Mouse (Mus musculus): Measurements from ENCODE around the gene Birc3.
A peak's percentile ranks its signal among the peaks of the same experiment; 100 is the strongest.
"Not testable (repeated sequence)": the region's sequence is repeated elsewhere in the genome, so short reads cannot be mapped to it uniquely, and the experiment has no call there.

The Birc3 gene

DNA sequence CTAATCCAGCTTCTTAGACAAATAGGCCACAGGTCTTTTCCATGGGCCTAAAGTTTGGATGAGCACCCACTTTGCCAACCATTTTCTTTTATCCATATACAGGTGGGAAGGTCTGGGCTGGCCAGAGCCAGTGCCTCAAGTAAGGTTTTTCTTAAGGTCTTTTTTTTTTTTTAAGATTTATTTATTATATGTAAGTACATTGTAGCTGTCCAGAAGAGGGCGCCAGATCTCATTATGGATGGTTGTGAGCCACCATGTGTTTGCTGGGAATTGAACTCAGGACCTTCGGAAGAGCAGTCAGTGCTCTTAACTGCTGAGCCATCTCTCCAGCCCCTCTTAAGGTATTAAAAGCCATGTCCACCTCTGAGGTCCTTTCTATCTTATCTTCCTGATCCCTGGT, 6.0 kb downstream of the Birc3 start:
- not testable (repeated sequence) for DNase-seq

DNA sequence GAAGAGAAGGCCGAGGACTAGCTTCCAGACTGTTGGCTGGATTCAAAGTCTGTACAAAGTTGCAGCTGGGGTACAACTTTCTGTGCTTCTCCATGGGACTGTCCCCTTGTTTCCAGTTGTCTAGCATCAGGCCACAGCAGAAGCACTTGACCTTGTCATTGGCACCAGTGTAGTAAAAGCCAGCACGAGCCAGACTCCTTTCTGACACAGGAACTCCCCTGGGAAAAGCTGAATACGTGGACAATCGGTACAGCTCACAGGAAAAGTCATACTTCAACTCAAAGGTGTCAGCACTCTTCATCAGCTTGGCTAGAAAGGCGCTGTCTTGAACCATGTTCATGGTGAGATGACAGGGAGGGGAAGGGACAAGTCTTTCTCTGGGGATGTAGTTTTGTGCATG, 12.0 kb downstream of the Birc3 start:
- no peak for DNase-seq

DNA sequence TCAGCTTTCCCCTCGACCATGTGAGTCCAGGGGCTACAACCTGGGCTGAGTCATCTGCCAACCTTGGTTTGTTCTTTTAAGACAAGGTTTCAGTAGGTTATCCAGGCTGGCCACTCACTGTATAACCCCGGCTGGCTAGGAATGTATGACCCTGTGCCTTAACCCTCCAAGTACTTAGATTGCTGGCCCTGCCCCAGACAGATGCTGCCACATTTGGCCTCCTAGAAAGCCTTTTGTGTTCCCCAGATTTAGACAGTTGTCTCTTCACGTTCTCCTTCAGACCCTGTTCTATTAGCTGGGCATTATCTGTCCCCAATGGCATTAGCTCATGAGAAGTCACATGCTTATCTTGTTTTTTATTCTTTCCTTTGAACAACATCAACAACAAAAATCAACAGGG, 17.1 kb downstream of the Birc3 start:
- no peak for DNase-seq

DNA sequence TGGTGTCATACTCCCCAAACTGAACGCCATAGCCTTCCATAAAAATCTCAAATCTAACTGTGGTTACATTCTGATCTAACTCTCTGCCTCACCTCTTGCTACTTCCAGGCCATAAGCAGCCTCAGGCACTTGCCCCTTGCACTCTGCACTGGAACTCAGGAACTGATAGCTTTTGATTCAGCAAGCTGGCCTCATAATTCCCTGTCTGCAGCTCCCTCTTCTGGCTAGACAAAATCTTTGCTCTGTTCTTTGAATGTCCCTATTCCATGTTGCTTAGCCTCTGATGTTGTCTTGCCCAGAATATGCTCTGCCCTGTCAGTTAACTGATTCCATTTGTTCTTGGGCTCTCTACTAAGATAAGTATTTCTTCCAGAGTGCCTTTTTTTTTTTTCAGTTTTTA, 17.6 kb downstream of the Birc3 start:
- DNase-seq = peak; percentile 46

DNA sequence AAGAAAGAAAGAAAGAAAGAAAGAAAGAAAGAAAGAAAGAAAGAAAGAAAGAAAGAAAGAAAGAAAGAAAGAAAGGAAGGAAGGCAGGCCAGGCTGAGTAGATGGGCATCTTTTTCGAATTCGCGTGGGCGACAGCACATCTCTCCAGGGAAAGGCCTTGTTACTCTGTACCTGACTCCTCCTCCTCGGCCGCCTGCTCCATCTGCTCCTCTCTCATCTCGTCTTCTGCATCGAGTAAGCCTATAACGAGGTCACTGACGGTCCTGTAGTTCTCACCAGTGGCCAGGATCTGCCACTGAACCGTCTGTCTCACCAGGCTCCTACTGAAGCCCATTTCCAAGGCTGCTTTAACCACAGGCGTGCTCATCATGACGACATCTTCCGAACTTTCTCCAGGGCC, 18.8 kb downstream of the Birc3 start:
- DNase-seq = not testable (repeated sequence)

DNA sequence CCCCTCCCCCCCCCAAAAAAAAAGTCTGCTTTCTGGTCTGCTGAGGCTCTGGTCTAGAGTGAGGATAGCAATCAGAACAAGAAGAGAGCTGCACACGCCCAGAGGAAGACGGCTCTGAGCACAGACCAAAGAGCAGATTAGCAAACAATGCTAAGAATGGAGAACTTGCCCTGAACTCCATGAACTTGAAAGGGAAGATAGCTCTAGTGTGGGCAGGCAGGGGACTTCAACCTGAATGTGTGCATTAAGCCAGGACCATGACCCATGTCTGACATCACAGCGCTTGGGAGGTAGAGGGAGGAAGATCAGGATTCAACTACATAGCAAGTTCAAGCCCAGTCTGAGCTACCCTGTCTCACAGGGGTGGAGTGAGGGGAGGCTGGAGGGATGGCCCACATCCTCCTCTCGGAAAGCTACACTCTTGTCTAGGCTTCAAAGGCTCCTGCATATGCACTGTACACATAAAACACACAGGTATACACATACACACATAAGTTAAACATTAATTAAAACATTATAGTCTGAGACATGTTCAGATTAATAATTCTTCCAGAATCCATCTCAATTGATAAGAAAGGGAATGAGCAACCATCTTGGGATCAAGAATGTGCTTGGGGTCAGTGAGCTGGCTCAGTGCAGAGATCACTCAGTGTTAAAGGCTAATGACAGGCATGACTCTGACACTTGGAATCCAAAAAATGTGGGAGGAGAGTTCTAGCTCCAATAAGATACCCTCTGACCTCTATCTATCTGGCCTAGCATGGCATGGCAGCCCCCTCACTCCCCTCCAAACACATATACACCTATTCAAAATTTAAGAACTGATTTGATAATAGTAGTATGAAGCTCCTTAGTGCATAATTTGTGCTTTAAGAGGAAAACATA, 20.4 kb downstream of the Birc3 start:
- no peak for DNase-seq

DNA sequence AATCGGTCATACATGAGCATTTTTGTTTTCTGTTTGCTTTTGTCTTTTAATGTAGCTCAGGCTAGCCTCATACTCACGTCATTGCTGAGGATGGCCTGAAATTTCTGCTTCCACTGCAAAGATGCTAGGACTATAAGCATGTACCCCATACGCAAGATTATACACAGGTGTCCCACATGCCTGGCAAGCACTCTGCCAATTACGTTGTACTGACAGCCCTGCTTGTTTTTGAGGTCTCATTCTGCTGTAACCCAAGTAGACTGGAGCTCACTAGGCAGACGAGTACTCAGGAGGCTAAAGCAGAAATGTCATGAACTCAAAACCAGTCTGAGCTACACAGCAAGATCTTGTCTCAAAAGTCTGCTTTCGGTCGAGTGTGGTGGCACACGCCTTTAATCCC, 21.1 kb downstream of the Birc3 start:
- no peak for DNase-seq

DNA sequence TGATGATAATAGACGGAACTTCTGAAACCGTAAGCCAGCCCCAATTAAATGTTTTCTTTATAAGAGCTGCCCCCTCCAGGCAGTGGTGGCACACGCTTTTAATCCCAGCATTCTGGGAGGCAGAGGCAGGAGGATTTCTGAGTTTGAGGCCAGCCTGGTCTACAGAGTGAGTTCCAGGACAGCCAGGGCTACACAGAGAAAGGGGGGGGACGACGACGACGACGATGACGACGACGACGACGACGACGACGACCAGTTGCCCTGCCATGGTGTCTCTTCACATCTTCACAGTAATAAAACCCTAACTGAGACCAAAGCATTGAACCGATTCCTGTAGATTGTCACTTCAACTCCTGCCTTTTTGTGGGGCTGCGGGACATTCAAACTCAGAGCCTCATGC, 24.8 kb downstream of the Birc3 start:
- no peak for DNase-seq

DNA sequence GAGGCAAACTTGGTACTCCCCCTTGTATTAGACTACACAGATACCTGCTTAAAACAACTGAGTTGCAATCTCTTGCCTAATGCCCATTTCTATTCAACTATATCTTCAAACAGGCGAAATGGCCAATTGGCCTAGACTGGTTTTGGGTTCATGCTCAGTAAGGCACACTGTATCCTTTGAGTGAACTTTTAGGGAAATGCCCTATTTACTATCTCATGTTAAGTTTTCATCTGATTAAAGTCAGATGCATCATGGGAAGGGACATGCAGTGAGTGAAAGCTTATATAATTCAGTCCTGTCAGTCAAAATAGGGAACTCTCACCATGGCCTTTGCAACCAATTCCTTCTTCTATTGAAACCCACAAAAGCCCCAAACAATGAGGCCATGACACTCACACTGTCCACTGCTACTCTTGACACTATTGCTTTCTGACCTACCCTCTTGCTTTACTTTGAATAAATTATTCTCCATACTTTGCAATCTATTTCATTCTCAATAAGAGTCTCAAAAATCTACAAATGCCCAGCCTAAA, 26.3 kb downstream of the Birc3 start:
- DNase-seq = no peak

DNA sequence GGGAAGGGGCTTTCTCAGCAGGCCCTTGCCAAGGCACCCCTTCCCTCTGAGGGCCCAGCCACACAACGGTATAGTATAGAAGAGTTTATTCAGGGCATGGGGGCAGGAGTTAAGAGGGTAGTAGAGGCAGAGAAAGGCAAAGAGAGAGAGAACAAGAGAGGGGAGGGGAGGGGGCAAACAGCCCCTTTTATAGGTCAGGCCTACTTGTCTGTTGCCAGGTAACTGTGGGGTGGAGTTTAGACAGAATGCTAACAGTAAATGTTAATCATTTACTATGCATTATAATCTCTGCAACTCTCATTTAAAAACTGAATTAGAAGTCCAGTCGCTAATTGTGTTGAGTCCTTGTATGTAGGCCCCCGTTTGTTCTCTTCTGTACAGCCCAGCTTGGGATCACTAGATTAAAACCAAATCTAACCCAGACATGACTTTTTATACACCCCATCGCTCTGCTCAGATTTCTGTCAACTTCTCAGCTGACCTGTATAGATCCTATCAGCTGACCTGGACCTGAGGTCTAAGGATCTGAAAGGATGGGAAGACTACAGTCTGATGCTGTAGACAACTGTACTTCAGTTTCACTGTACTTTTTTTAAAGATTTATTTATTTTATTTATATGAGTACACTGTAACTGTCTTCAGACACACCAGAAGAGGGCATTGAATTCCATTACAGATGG, 27.6 kb downstream of the Birc3 start:
- no peak for DNase-seq

DNA sequence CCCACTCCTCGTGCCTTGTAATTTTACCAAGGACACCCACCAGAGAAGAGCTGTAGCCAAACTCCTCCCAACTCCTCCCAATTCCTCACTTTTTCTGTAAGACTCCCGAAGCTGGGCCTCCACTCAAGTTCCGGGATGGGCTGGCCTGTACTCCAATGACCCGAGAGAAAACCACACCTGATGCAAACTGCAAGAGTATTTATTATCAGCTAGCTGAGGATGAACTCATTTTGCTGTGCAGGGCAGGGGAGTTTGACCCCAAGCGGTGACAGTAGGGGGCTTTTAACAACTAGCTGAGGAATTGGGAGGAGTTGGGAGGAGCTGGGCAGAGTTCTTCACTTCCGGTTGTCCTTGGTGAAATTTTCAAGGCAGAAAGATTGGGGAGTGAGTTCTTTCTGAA, 31.8 kb downstream of the Birc3 start:
- no peak for DNase-seq

DNA sequence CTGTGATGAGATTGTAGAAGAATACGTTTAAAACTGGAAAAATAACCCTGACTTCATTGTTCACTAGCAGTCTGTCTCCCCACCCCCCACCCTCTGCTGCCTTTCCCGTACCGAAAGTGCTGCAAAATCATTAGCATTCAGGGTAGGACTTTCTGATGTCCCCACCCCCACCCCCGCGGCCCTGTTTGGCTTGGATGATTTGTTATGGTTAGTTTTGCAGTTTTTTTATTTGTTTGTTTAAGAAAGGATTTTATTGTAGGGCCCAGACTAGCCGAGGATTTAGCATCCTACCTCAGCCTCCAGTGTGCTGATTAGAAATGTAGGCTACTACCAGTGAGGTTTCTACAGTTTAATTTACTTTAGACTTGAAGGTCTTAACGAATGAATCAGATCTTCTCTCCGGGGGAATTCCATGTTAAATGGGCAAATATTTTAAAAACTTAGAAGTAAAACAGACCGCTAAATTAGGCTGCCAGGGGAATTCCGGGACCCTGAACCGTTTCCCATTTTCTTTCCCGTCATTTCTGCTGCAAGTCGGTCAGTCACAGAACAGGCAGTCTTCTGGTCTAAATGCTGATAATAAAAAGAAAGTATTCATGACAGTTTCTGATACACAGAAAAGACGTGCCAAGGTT, 35.1 kb downstream of the Birc3 start:
- DNase-seq = no peak

DNA sequence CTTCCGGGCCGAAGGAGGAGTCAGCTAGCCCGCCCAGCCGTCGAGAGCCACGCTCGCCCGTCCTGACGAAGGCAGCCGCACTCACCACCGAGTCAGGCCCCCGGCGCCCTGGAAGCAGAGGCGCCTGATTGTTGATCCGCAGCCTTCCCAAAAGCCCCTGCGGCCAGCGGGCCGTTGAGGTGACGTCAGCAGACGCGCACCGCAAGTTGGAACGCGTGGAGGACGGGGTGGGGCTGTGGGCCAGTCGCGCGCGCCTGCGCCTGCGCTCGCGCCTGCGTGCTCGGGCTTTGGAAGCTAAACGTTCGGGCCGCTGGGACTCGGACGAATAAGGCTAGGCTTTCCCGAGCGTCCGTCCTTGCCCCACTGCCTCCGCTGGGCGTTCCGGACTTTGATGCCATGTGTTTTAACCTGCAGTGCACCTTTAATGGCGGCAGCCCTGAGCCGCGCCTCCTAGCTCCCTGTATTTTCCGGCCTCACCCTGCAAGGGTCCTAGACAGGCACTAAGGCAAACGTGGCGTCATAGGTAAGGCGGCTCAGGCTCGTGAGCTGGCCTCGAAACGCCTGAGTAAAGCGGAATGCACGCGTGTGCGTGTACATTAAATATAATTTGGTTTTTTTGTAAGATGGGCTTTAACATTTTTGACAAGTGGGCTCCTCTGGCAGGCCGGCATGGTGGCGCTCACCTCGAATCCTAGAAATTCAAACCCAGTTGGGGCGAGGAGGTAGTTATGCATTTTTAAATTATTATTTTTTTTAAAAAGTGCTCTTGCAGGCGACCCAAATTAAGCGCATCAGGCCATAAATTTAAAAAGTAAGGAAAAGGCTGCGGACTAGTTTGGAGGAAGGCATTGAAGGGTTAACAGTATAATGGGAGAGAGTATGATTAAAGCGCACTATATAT, 35.8 kb downstream of the Birc3 start, which contains the start of gene Birc2:
Gene Birc2, minus strand, starts transcription at position 160 of the 901 bp plus-strand sequence.
- DNase-seq = peak; percentile 96

DNA sequence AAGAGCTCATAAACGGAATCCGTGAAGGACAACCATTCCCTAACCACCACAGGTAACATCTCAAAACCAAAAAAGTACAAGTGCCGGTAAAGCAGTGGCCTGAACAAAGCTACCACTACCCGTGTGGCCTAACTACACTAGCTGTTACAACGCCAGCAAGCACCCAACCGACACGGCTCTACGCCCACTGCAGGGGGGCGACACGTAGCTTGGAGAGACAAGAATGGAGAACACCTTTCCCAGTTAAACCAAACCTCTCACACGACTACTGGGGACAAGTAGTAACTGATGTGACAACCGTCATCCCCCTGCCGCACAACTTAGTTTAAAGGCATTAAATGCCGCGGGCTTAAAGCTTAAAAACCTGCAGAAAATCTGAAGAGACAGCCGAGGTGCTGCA, 36.7 kb downstream of the Birc3 start:
- DNase-seq = peak; percentile 52

DNA sequence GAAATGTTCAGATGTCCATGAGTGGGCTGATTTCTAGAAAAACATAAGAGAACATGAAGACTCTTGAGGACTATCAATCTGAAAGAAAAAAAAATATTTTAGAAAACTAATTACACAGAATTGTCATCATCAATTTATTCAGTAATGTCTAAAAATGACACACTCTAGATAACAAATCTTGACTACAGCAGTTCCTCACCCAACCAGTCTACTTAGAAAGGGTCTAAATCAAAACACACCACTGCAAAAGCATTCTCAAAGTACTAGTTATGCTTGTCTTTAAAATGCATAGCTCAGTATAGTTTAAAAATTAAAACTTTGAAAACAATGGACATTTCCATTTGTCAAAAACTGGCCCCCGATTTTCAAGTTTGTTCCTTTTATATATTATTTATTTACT, 37.7 kb downstream of the Birc3 start:
- no peak for DNase-seq

DNA sequence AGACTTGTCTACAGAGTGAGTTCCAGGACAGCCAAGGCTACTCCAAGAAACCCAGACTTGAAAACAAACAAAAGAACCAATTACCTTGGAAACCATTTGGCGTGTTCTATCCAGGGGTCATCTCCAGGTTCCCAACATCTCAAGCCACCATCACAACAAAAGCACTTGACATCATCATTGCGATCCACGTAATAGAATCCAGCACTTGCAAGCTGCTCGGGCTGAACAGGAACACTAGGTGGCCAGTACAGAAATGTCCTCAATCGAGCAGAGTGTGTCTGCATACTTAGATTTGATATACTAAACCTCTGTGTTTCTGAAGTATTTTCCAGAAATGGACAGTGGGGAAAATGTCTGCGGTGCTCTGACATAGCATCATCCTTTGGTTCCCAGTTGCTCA, 39.6 kb downstream of the Birc3 start:
- DNase-seq = no peak

DNA sequence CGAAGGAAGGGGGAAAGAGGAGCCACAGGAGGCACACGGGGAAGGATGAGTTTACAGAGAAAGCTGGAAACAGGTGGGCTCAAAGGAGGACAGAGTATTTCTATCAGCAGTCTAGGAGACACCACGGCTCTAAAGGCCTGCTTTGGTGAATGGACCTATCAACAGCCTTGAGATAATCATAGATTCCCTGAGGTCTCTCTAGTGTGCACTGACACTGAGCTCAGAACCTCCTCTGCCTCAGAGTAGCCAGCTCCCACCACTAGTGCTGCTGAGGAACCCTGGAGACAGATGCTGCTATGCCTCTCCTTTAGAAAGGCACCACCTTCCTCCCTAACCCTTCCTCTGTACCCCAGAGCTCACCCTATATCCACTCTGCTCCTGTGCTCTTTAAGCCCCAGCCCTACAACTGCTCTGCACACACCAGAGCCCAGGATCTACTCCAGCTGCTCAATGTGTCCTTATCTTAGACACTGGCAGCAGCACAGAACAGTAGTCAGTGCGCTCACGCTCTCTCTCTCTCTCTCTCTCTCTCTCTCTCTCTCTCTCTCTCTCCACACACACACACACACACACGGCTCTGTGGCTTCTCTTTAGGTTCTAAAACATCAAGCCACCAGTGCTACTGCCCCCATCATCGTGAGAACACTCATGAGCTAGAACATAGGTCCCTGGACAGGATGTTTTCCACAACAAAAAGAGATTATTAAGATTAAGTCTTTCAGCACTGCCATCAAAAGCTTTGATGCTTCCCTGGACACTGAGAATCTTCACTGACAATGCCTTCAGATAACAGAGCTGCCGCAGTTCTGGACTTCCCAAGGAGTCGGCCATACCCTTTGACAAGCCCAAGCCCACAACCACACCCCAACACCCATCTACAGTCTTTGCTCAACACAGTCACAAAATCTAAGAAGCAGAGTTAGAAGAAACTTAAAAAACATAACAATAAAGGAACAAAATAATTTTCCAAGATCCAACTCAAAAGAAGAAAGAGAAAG, 43.2 kb downstream of the Birc3 start:
- DNase-seq = no peak

DNA sequence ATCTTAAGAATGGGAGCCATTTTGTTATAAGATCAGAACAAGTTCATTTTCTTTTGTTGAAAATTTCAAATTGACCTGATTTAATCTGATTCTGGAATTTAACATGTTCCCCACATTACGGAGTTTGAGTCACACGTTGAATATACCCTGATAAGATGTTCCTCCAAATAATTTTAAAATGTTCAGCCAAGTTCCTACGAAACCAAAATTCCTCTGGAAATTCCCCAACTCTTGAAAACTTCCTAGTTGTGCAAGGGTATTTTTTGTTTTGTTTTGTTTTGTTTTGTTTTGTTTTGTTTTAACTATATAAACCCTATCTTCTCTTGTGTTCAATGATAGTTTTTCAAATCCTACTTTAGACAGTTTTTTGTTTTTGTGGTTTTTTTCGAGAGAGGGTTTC, 44.3 kb downstream of the Birc3 start:
- DNase-seq = no peak

DNA sequence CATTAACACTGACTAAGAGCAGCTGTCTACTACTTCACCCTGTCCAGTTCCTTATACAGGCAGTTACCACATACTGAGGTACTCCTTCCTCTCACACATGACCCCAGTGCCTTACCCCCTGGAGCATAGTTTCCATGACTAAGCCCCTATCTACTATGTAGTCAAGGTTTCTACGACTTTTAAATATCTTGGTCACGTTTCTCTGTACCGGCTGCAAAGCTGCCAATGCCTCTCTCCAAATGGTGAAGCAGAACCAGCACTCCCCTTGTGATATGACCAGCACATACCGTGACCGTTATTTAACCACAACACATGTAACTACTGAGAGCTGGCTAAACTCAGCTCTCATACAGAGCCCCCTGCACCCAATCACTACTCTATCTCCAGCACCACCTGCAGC, 48.1 kb downstream of the Birc3 start:
- no peak for DNase-seq

DNA sequence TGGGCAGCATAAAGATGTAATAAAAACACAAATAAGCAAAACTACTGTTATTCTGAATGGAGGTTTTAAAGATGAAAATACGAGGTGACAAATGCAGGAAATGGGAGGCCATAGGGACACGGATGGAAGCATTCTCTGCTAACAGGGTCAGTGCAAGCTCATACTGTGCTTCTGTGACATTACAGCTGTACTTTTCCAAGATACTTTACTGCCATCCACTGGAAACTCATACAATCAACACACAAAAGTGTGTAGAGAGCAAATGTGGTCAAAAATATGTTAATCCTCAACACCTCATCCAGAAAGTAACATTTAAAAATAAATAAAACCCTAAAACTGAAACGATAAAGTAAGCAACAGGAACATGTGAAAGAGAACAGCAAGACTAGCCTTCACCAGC, 50.2 kb downstream of the Birc3 start:
- DNase-seq = no peak

DNA sequence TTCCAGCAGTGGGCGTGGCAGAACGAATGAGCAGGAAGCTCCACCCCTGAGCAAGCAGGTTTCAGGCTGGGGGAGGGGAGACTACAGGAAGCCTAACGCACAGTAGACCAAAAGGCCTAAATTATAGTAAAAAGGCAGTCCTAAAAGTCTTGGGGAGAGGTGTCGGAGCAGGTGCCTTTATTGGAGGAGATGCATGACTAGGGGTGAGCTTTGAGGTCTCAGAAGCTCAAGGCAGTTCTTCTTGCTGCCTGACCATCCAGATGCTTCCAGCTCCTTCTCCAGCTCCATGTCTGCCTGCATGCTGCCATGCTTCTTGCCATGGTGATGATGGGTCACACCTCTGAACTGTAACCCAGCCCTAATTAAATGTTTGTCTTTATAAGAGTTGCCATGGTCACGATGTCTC, 67.9 kb downstream of the Birc3 start:
- DNase-seq = no peak
